Mouse (Mus musculus): ENCODE results near the gene Rab3ip.

The Rab3ip gene

GRCm38 (mm10) chr10:116871329-116872015, 79.1 kb downstream of the Rab3ip start:
- peak in 1 of 2 experiments; percentile 49 for DNase-seq (ENCODE audit: low spot score in 2 of 2)

DNA sequence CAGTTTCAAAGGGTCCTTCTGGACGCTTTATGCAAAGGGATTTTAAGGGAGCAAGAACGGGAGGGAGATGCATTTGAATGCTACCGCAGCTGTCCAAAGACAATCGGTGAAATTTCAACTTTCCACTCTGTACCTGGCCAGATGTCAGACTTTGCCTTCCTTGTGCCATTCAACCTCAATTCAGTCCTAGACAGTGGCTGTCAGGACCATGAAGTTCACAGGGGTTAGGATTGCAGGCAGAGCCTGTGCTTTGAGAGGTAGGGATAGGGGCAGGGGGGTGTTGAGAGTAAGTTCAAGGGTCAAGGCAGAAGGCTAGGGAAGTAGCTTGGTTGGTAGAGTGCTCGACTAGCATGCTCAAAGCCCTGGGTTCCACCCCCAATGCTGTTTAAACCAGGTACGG, 79.8 kb downstream of the Rab3ip start:
- peak in 1 of 2 experiments; percentile 40 for DNase-seq (ENCODE audit: low spot score in 2 of 2)

All from urinary bladder, postnatal 4 days (tissue).